32 mouse cellular contexts compared by ENCODE assay signal in genomic region chr10:86712156-86712555, GRCm38 (mm10). TPM values are rescaled to one million over a fixed set of nuclear protein-coding genes. Genes with fewer than 3 reads are reported as not detected.
A peak's percentile ranks its signal among the peaks of the same experiment; 100 is the strongest.
DNase-seq lines count a peak whose midpoint lies in the region; ATAC-seq and TF ChIP-seq lines count a peak whose summit lies in the region.
"Had no signal": no experiment of that assay in that cellular context is flagged by ENCODE, and none has a peak within 500 bp of the region (broad histone marks: within the 10 kb centered on the region; RNA-seq: fewer than 3 reads in every experiment).

No protein-coding gene starts in this region.

- ATAC-seq in limb, embryonic 14.5 days (ENCODE audit: low FRiP score, low read depth) = no peak
- ATAC-seq: activated CD4-positive, CD25-positive, alpha-beta regulatory T cell, adult 4 months; CD4-positive, CD25-positive, alpha-beta regulatory T cell, adult 4 months; forebrain, embryonic 13.5 days; hindbrain, postnatal 0 days; intestine, embryonic 15.5 days had no signal

- DNase-seq in gastrocnemius, adult 18-20 months (ENCODE audit: low spot score) = peak; percentile 47
- no peak for DNase-seq in gastrocnemius, adult 8-10 months (ENCODE audit: low spot score in 2 of 2)
- DNase-seq in limb, embryonic 14.5 days (ENCODE audit: low spot score) = peak; percentile 39
- DNase-seq in limb, embryonic 10.5 days (ENCODE audit: low spot score) = no peak
- DNase-seq in kidney, adult 8-10 months = peak; percentile 76 to 77
- DNase-seq in kidney, postnatal 36 days = peak; percentile 86 to 87
- DNase-seq in urinary bladder, postnatal 4 days (ENCODE audit: low spot score in 2 of 2) = no peak
- no peak for DNase-seq in layer of hippocampus, adult 2 months (ENCODE audit: low spot score in 2 of 2)
- DNase-seq: adrenal gland, adult 8-10 months; cerebellum, adult 8-10 months; cerebellum, postnatal 25 days; heart, postnatal 10 days; layer of hippocampus, adult 9-11 months; lung, embryonic 14.5 days; lung, postnatal 14 days; midbrain, embryonic 14.5 days had no signal

- H3K9me3 ChIP-seq in limb, embryonic 14.5 days (ENCODE audit: control insufficient read depth, low read length) = no peaks in the 10 kb centered on the region
- no peaks in the 10 kb centered on the region for H3K9me3 ChIP-seq in limb, embryonic 10.5 days (replicated peaks)
- H3K9me3 ChIP-seq: embryonic facial prominence, embryonic 15.5 days; forebrain, embryonic 13.5 days; heart, embryonic 13.5 days; hindbrain, embryonic 12.5 days; intestine, embryonic 15.5 days; liver, embryonic 15.5 days; stomach, embryonic 15.5 days had no signal

- H3K4me1 ChIP-seq in limb, embryonic 14.5 days (ENCODE audit: control insufficient read depth, insufficient read depth, low read length) = no peaks in the 10 kb centered on the region
- H3K4me1 ChIP-seq in limb, embryonic 10.5 days = no peaks in the 10 kb centered on the region
- H3K4me1 ChIP-seq: embryonic facial prominence, embryonic 15.5 days; forebrain, embryonic 13.5 days; hindbrain, embryonic 12.5 days; intestine, embryonic 15.5 days; stomach, embryonic 15.5 days had no signal

- H3K9ac ChIP-seq in limb, embryonic 14.5 days (ENCODE audit: low read depth, low read length, severe bottlenecking) = no peak overlapping the region
- H3K9ac ChIP-seq: embryonic facial prominence, embryonic 15.5 days; forebrain, embryonic 13.5 days; heart, embryonic 13.5 days; hindbrain, embryonic 12.5 days; intestine, embryonic 15.5 days; liver, embryonic 15.5 days; lung, embryonic 14.5 days; stomach, embryonic 15.5 days had no signal

- TF ChIP-seq CTCF in layer of hippocampus, adult 2 months (conservative IDR thresholded peaks at IDR 0.05) = no peak

- H3K4me2 ChIP-seq in limb, embryonic 14.5 days (replicated peaks; ENCODE audit: low read depth, low read length, severe bottlenecking) = no peak overlapping the region
- H3K4me2 ChIP-seq: embryonic facial prominence, embryonic 15.5 days; forebrain, embryonic 13.5 days; heart, embryonic 13.5 days; hindbrain, embryonic 12.5 days; intestine, embryonic 15.5 days; liver, embryonic 15.5 days; lung, embryonic 14.5 days; stomach, embryonic 15.5 days had no signal

- H3K27me3 ChIP-seq in limb, embryonic 14.5 days (ENCODE audit: control insufficient read depth, insufficient read depth, low read length) = no peaks in the 10 kb centered on the region
- no peaks in the 10 kb centered on the region for H3K27me3 ChIP-seq in limb, embryonic 10.5 days (ENCODE audit: low read depth, poor library complexity, severe bottlenecking)
- H3K27me3 ChIP-seq: embryonic facial prominence, embryonic 15.5 days; forebrain, embryonic 13.5 days; heart, embryonic 13.5 days; hindbrain, embryonic 12.5 days; intestine, embryonic 15.5 days; liver, embryonic 15.5 days; stomach, embryonic 15.5 days had no signal

- no peak overlapping the region for H3K4me3 ChIP-seq in limb, embryonic 14.5 days (replicated peaks; ENCODE audit: low read length)
- no peak overlapping the region for H3K4me3 ChIP-seq in limb, embryonic 10.5 days
- H3K4me3 ChIP-seq in layer of hippocampus, adult 2 months = no peak overlapping the region
- H3K4me3 ChIP-seq: embryonic facial prominence, embryonic 15.5 days; forebrain, embryonic 13.5 days; heart, embryonic 13.5 days; hindbrain, embryonic 12.5 days; intestine, embryonic 15.5 days; liver, embryonic 15.5 days; stomach, embryonic 15.5 days had no signal

- WGBS in limb, embryonic 14.5 days = 62% methylated on average over 3 of the region's 3 CpGs
- WGBS in limb, embryonic 10.5 days = 85% methylated on average over 3 of the region's 3 CpGs

- TF ChIP-seq POLR2A in limb, embryonic 14.5 days (IDR thresholded peaks at IDR 0.05; ENCODE audit: borderline replicate concordance, extremely low read depth, insufficient read depth, insufficient read length) = no peak

- H3K36me3 ChIP-seq in limb, embryonic 14.5 days (ENCODE audit: control insufficient read depth, insufficient read depth, low read length) = no peaks in the 10 kb centered on the region
- H3K36me3 ChIP-seq in limb, embryonic 10.5 days = no peaks in the 10 kb centered on the region
- H3K36me3 ChIP-seq: embryonic facial prominence, embryonic 15.5 days; heart, embryonic 13.5 days; hindbrain, embryonic 12.5 days; intestine, embryonic 15.5 days; liver, embryonic 15.5 days; stomach, embryonic 15.5 days had no signal

- H3K27ac ChIP-seq in limb, embryonic 14.5 days (replicated peaks; ENCODE audit: low read depth, low read length) = no peak overlapping the region
- no peak overlapping the region for H3K27ac ChIP-seq in limb, embryonic 10.5 days
- no peak overlapping the region for H3K27ac ChIP-seq in layer of hippocampus, adult 2 months
- H3K27ac ChIP-seq: embryonic facial prominence, embryonic 15.5 days; forebrain, embryonic 13.5 days; heart, embryonic 13.5 days; hindbrain, embryonic 12.5 days; hindbrain, postnatal 0 days; intestine, embryonic 15.5 days; liver, embryonic 15.5 days; stomach, embryonic 15.5 days had no signal

RNA-seq across cellular contexts. Expression of gene Ttc41, which starts 6.5 kb away (rescaled TPM):
- total RNA-seq in gastrocnemius, adult 18-20 months (2021) = 1 to 10 TPM; 1.5 to 1.6 TPM
- total RNA-seq in gastrocnemius, adult 8-10 months (2022) = 1 to 10 TPM; 2.2 to 2.6 (median 2.3) TPM
- polyA plus RNA-seq in limb, embryonic 14.5 days (2012; rRNA removed) = 1.9 and 2.5 TPM in 2 replicates
- polyA plus RNA-seq in limb, embryonic 14.5 days (2014; fragmentation: Nextera tagmentation; extraction: Ambion mirVana) = 0.98 and 1.4 TPM in 2 replicates
- polyA plus RNA-seq in limb, embryonic 10.5 days (2016; fragmentation: Nextera tagmentation; extraction: Ambion mirVana) = 1.9 and 2.7 TPM in 2 replicates
- 1 to 10 TPM; 1.3 to 1.5 TPM for total RNA-seq in layer of hippocampus, adult 2 months (2021)

RNA-seq across cellular contexts. Expression of gene Hsp90b1, which starts 6.8 kb away (rescaled TPM):
- total RNA-seq in gastrocnemius, adult 18-20 months (2021) = 100 to 1,000 TPM in 1 of 2 experiments, 10 to 100 TPM in 1; 96.4 to 136 TPM
- 100 to 1,000 TPM in 3 of 4 experiments, 10 to 100 TPM in 1; 97.1 to 109 (median 103) TPM for total RNA-seq in gastrocnemius, adult 8-10 months (2022)
- polyA plus RNA-seq in limb, embryonic 14.5 days (2012; rRNA removed) = 242 and 401 TPM in 2 replicates
- polyA plus RNA-seq in limb, embryonic 14.5 days (2014; fragmentation: Nextera tagmentation; extraction: Ambion mirVana) = 448 and 466 TPM in 2 replicates
- polyA plus RNA-seq in limb, embryonic 10.5 days (2016; fragmentation: Nextera tagmentation; extraction: Ambion mirVana) = 590 and 620 TPM in 2 replicates
- total RNA-seq in layer of hippocampus, adult 2 months (2021) = 100 to 1,000 TPM; 306 to 337 TPM

RNA-seq across cellular contexts. Expression of gene Gm49358, which starts 51.6 kb away (rescaled TPM):
- total RNA-seq in gastrocnemius, adult 18-20 months (2021) = 10 to 100 TPM; 20.6 to 24.9 TPM
- 10 to 100 TPM; 20.1 to 25.2 (median 21.3) TPM for total RNA-seq in gastrocnemius, adult 8-10 months (2022)
- 0.05 TPM in 1 of 2 replicates, not detected in the other for polyA plus RNA-seq in limb, embryonic 14.5 days (2012; rRNA removed)
- 0.22 TPM in 1 of 2 replicates, not detected in the other for polyA plus RNA-seq in limb, embryonic 14.5 days (2014; fragmentation: Nextera tagmentation; extraction: Ambion mirVana)
- not detected in 2 replicates for polyA plus RNA-seq in limb, embryonic 10.5 days (2016; fragmentation: Nextera tagmentation; extraction: Ambion mirVana)
- 10 to 100 TPM; 42.5 to 54.0 TPM for total RNA-seq in layer of hippocampus, adult 2 months (2021)
- total RNA-seq: monocyte, adult 5-6 weeks had no signal
- polyA plus RNA-seq: activated CD4-positive, CD25-positive, alpha-beta regulatory T cell, adult 4 months; CD4-positive, CD25-positive, alpha-beta regulatory T cell, adult 4 months; embryonic facial prominence, embryonic 15.5 days; forebrain, embryonic 13.5 days; gonadal fat pad, adult 2 months; heart, embryonic 13.5 days; hindbrain, embryonic 12.5 days; hindbrain, postnatal 0 days; intestine, embryonic 15.5 days; large intestine, adult 2 months; limb, embryonic 11.5 days; liver, adult 2 months; liver, embryonic 15.5 days; lung, embryonic 14.5 days; stomach, embryonic 15.5 days; urinary bladder, adult 2 months had no signal

Comparison
In these comparisons a context has a peak if more than half of its experiments do, and no peak if none do; other contexts are left out.
1. DNase-seq: peak in gastrocnemius, adult 18-20 months (single experiment), limb, embryonic 14.5 days (single experiment), kidney, adult 8-10 months (2 of 2) and kidney, postnatal 36 days (2 of 2); none in gastrocnemius, adult 8-10 months (0 of 2), limb, embryonic 10.5 days (single experiment), urinary bladder, postnatal 4 days (0 of 2) and layer of hippocampus, adult 2 months (0 of 2).